Mouse (Mus musculus): Measurements from ENCODE around the gene Gm49394.

GRCm38 (mm10) chr7:142678611-142679010 lies 8.9 kb upstream of the Gm49394 start:
- TF ChIP-seq CTCF (conservative IDR thresholded peaks at IDR 0.05 in 1 of 2, IDR thresholded peaks at IDR 0.05 in 1 of 2; ENCODE audit: low read depth in 2 of 2, low read length in 2 of 2) = no peak
- TF ChIP-seq POLR2A (IDR thresholded peaks at IDR 0.05; ENCODE audit: low read depth, low read length) = no peak
- TF ChIP-seq JUND (conservative IDR thresholded peaks at IDR 0.05; ENCODE audit: low read depth, low read length) = no peak
- TF ChIP-seq NRF1 (IDR thresholded peaks at IDR 0.05; ENCODE audit: low read depth, low read length) = no peak
- TF ChIP-seq USF2 (conservative IDR thresholded peaks at IDR 0.05; ENCODE audit: low read depth, low read length) = no peak
- TF ChIP-seq HCFC1 (IDR thresholded peaks at IDR 0.05; ENCODE audit: low read depth, low read length) = no peak
- TF ChIP-seq MAZ (IDR thresholded peaks at IDR 0.05; ENCODE audit: low read depth, low read length) = no peak

Measured in CH12.LX (cell line).